Mouse (Mus musculus): ENCODE data around the gene Olfr524.

The Olfr524 gene

DNA sequence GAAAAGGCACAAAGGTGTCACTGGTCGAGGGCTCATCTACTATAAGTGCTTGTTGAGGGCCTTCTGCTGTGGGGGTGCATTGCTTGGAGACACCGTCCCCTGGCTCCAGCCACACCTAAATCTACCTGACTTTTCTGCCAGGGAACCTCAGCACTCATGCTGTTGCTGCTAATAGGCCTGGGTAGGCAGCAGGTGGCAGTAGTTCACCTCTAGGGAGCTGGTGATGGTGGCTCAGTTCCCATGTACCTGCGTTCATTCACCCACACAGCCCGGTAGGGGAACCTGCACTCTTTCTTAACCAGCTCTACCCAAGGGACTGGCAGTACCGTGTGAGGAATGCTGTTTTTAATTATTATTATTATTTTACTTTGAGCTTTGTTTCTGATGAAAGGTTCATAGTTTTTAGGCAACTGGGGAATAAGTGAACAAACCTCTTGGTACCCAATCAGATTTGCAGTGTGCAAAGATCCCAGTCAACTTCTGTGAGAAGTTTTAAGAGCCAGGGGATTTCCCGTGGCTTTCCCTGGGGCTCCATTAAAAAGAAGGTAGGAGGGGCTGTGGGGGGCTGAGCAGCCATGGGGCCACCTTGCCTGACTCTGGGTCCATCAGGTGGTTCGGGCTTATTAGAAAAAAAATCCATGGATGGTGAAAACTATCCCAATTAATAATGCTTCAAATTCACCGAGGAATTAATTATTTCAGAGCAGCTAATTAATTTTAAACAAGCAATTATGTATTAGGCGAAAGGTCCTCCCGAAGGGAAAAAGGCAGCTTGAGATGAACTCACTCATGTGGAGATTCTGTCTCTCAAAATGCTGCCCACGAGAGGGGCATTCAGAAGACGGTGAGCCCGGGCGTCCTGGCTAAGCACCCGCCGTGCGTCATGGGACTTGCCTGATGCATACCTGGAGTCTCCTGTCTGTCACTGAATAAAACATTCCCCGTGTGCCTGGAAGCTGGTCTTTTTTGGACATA lies 18.8 kb downstream of the Olfr524 start:
- DNase-seq (ENCODE audit: low spot score in 2 of 2): no peak

DNA sequence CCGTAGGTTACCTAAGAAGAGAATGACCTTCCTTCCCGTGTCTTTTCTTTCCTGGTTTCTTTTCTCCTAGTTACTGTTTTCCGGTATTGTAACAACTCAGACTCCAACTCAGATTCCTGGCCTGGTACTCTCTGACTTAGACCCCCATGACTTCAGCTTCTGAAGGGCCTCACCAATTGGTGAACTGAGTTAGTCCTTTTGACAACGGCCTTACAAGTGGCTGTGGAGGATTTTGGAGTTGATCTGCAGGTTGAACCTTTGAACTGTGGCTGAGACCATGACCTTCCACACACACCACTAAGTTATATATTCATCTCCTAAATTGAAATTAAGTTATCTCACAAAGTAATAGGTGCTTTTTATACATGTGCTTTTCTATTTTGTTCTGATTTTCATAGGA lies 21.6 kb downstream of the Olfr524 start:
- no peak for DNase-seq (ENCODE audit: low spot score in 2 of 2)

DNA sequence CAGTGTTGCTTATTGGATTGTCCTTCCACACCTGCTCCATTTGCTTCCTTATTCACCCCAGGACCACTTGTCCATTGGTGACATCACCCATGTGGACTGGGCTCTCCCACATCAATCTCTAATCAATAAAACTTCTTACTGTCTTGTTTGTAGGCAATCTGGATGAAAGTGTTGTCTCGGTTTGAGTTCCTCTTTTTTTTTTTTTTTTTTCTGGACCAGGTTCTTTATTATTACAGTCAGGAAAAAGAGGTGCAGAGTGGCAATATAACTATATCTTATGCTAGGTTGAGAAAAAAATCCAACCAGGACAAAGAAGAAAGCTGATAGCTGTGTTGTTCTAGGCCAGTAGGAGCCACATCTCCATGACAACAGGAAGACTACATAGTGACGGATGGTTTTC lies 25.1 kb downstream of the Olfr524 start:
- no peak for DNase-seq (ENCODE audit: low spot score in 2 of 2)

DNA sequence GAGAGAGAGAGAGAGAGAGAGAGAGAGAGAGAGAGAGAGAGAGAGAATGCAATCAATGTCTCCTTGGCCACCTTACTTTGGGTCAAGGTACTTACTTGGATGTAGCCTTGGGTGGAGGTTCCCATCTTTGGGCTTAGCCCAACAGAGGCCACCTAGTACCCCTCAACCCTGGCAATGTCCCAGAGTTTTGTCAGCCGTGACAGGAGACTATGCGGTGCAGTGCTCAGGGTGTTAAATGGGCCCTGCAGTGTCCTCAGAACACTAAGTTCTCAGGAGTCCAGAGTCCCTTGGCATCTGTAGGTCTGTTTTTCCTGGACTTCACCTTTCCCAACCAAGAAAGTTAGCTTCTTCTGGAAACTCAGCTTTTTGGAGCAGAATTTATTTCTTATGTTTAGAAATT lies 26.6 kb downstream of the Olfr524 start:
- no peak for DNase-seq (ENCODE audit: low spot score in 2 of 2)

DNA sequence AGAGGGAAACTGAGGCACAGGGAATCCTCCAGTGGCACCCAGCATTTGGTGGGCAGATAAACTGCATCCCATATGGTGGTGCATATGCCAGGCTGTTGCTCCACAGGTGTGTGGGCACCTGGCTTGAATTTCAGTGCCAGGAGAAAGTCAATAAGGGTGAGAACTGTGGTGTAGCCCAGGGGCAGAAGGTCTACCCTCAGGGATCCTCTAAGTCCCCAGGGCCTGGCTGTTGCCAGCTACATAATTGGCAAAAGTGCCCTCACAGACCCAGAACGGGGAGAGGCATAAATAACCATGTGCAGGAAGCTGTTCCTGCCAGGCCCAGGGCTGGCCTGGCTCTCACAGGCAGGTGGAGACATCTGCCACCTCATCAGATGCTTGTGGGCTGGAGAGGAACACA lies 32.8 kb downstream of the Olfr524 start, which contains the start of gene Olfr523:
Gene Olfr523, plus strand, starts transcription at position 282 of the 400 bp plus-strand sequence.
- no peak for DNase-seq (ENCODE audit: low spot score in 2 of 2)

DNA sequence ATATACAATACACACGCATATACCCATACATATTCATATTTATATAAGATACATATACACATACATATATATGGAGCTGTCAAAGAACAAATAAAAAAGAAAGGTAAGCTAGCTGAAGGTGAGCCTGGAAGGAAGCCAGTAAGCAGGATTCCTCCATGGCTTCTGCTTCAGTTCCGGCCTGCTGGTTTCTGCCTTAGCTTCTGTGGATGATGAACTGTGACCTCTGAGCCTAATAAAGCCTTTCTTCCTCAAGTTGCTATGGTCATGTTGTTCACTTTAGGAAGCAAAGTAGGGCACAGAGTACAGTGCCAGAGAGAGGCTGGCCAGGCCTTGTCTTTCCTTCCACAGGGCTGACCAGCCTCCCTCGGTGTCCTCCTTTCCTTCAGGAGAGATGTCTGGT lies 34.9 kb downstream of the Olfr524 start:
- no peak for DNase-seq (ENCODE audit: low spot score in 2 of 2)

DNA sequence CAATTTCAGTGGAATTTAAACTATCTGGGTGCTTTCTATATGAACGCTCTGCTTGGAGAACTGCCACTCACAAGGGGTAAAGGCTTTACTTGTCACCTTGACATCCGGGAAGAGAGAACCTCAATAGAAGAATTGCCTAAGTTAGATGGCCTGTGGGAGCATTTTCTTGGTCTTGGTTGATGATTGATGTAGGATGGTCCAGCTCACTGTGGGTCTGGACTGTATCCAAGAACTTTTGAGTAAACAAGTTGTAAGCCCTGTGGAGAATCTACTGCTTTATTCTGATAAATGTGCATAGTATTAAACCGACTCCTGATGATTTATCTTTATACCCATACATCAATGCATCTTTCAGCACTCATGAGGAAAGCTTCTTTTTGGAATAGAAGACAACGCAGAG lies 36.4 kb downstream of the Olfr524 start:
- DNase-seq (ENCODE audit: low spot score in 2 of 2): no peak

DNA sequence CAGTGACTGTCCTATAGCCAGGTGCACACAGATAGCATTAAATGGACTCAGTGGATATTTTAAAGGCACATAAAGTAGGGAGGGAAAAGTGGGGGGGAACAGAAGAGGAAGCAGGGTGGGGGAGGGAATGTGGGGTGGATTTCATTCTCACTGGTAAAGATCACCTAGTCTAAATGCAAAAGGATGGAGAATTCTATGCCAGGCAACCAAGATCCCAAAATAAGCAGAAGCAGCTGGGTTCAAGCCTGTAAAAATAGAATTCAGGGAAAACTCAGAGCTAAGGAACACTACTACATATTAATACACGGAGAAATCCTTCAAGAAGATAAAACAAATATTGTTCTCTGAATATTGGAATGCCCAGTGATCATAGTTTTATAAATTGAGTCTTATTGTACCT lies 37.8 kb downstream of the Olfr524 start:
- DNase-seq (ENCODE audit: low spot score in 2 of 2): no peak

DNA sequence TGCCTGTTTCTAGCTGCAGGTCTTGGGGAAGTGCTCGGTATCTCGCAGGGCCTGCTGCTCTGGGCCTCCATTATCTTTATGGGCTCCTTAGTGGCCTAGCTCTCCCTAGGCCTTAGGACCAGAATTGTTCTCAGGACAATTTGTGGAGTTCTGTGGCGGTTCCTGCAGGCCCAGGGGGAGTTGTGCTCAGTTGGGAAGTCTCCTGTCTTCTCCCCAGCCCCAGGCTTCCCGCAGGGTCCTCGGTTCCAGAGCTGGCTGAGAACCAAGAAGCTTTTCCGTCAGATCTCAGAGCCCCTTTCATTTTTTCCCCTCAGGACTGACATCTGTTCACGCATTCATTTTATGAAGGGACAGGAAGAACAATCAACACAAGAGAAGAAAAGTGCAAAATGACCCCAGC lies 41.1 kb downstream of the Olfr524 start, which contains the start of gene Olfr522:
Gene Olfr522, minus strand, starts transcription at position 101 of the 400 bp plus-strand sequence.
- DNase-seq (ENCODE audit: low spot score in 2 of 2): no peak

DNA sequence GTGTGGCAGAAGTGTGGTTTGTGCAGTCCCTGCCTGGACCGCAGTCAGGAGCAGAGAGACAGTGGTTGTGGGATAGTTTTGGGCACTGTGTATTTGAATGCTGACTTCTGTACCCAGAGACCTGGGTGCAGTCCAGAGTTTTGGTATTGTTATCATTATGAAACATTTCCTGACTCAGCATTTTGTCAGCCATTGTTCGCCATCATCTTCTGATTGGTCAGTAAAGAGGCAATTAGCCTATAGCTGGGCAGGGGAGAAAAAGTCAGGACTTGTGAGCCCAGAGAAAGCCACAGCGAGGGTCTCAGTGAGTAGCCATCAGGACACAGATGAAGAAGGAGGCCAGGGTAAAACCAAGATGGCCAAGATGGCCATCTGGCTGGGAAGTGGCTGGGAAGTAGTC lies 45.4 kb downstream of the Olfr524 start:
- no peak for DNase-seq (ENCODE audit: low spot score in 2 of 2)

DNA sequence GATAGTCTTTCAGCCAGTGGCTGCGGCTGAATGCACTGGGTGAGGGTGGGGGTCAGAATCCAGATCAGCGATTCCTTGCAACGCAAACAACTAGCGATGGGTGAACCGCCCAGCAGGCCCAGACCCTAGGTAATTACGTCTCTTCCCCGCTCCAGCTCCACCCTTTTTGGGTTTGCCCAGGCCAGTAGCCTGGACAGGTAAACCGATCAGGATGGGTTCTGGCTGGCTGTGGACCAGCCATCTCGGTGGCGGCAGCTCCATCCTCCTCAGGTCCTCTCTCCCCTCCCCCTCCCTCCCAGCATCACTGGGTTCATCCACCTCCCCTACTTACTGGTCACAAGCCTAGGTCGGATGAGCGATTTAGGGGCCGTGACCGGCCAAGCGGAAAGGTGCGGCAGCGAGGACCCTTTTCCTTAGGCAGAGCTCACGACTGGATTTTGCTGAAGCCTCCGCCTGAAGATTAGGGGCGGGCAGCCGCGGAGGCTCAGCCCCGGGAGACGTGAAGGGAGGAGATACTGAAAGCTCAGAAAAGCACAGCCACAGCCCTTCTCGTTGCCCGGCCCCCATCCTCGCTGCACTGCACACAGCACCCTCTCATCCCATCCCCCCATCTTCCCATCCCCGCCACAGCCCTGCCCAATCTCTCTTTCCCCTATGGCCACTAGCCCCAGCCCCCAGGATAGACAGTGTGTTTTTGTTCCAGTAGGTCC lies 51.4 kb downstream of the Olfr524 start, which contains the start of gene Sprn:
Gene Sprn, minus strand, starts transcription at position 660 of the 710 bp plus-strand sequence.
- DNase-seq (ENCODE audit: low spot score in 2 of 2): peak; percentile 70

DNA sequence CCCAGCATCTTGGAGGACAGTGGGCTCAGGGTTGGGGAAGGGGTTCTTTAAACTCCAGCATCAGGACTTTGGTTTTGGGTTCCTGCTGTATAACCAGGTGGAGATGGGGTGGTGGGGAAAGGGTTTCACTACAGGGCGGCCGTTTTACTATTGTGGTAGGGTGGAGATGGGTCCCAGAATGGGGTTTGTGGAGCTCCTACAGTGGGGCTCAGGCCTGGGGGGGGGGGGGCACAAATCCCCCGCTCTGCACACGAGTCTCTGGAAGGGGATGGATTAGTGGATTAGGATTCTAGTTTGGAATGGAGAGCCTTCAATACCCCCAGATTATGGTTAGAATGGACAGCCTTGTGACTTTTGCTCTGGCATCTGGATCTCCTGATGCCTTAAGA lies 51.9 kb downstream of the Olfr524 start:
- no peak for DNase-seq (ENCODE audit: low spot score in 2 of 2)

DNA sequence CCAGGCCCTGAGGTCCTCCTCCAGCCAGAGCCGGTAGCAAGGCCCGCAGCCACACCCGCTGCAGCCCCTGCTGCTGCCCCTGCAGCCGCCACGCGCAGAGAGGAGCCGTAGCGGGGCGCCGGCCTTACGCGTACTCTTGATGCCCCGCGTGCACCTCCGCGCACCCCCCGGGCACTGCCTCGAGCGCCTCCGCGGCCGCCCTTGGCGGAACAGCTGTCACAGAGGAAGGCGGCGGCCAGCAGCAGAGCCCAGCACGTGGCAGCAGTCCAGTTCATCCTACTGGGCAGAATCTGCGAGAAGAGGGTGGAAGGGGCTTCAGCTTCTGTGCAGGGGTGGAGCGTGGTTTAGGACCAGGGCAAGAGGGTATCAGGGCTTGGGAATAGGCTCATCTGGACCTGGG lies 52.4 kb downstream of the Olfr524 start:
- DNase-seq (ENCODE audit: low spot score in 2 of 2): peak; percentile 53 to 54

All from frontal cortex, postnatal 10 days (tissue).